Mouse (Mus musculus) lung, embryonic 16.5 days (tissue): ENCODE measurements around the gene Stard3. TPM values are rescaled to one million over a fixed set of nuclear protein-coding genes. Genes with fewer than 3 reads are reported as not detected.
A peak's percentile ranks its signal among the peaks of the same experiment; 100 is the strongest.

Source experiments
- ATAC-seq: fragments of 200-750 bp; cut with Nextera tagmentation; 2 replicates; pipeline ENCODE4 v1.8.0; 2017; ENCODE audit warnings: low read depth, mild to moderate bottlenecking, moderate library complexity
- H3K27ac ChIP-seq: fragments of 300-500 bp; sonication (generic); 2 replicates; pipeline ENCODE4 v1.5.1; 2014; ENCODE audit warnings: mild to moderate bottlenecking, control low read depth, low read length
- H3K27me3 ChIP-seq: fragments of 300-500 bp; sonication (generic); 2 replicates; pipeline ENCODE4 v1.6.1; 2014; ENCODE audit warnings: low read depth, low read length, mixed read lengths; ENCODE audit not compliant: control insufficient read depth, insufficient read depth
- H3K36me3 ChIP-seq: fragments of 300-500 bp; sonication (generic); 2 replicates; pipeline ENCODE4 v1.6.1; 2014; ENCODE audit warnings: low read length; ENCODE audit not compliant: control insufficient read depth, insufficient read depth
- H3K4me1 ChIP-seq: fragments of 300-500 bp; sonication (generic); replicated peaks from 2 replicates; pipeline ENCODE4 v1.6.1; 2014; ENCODE audit warnings: low read length, mixed read lengths; ENCODE audit not compliant: control insufficient read depth, insufficient read depth
- H3K4me2 ChIP-seq: fragments of 300-500 bp; sonication (generic); 2 replicates; pipeline ENCODE4 v1.6.1; 2014; ENCODE audit warnings: low read depth, low read length, control low read depth
- H3K4me3 ChIP-seq: fragments of 300-500 bp; sonication (generic); 2 replicates; pipeline ENCODE4 v1.5.1; 2014; ENCODE audit warnings: mild to moderate bottlenecking, low read length, control low read depth
- H3K9ac ChIP-seq: fragments of 300-500 bp; sonication (generic); 2 replicates; pipeline ENCODE4 v1.6.1; 2014; ENCODE audit warnings: low read length, control low read depth
- H3K9me3 ChIP-seq: fragments of 300-500 bp; sonication (generic); 2 replicates; pipeline ENCODE4 v1.6.1; 2016; ENCODE audit warnings: low read length; ENCODE audit not compliant: control insufficient read depth
- WGBS: fragments of 180-500 bp; shearing (Covaris S2); extraction: QIAGEN DNeasy Blood & Tissue Kit; methylation state at CpG from one replicate; pipeline ENCODE4 v1.1.7; 2014; 5-methylcytosine and 5-hydroxymethylcytosine counted together
- polyA plus RNA-seq: library from polyadenylated mRNA; unstranded; fragments of >200 nt; fragmentation: Nextera tagmentation; extraction: Ambion mirVana; gene quantifications from 2 replicates; pipeline ENCODE4 v1.2.1, GENCODE M21; 2015

Stard3 gene
- polyA plus RNA-seq: 55.9 and 61.3 TPM in 2 replicates

GRCm38 (mm10) chr11:98358161-98359083, at the start of gene Stard3:
Gene Stard3 (plus strand): TSS chr11:98358368.
- Histone ChIP-seq H3K4me1 (peaks cover 49% of the 10 kb centered on the region), H3K36me3 (no peaks in the 10 kb centered on the region), H3K27me3 (peaks cover 3% of the 10 kb centered on the region; the same call in 1 of the 2 replicates), H3K27ac (peak within 1 kb of the TSS; percentile 94), H3K4me2 (peak within 1 kb of the TSS; percentile 88), H3K9ac (peak within 1 kb of the TSS; percentile 86), H3K4me3 (peak within 1 kb of the TSS; percentile 79), H3K9me3 (no peaks in the 10 kb centered on the region)
- ATAC-seq: peak; percentile 91
- under 1% methylated on average over 52 of the region's 60 CpGs for WGBS

GRCm38 (mm10) chr11:98313790-98314323, 44.3 kb upstream of the Stard3 start:
- Histone ChIP-seq H3K27ac (no peak overlapping the region), H3K4me3 (no peak overlapping the region), H3K9me3 (no peaks in the 10 kb centered on the region), H3K4me1 (no peaks in the 10 kb centered on the region), H3K9ac (no peak overlapping the region), H3K27me3 (peaks cover 52% of the 10 kb centered on the region), H3K36me3 (no peaks in the 10 kb centered on the region), H3K4me2 (no peak overlapping the region)
- ATAC-seq: no peak
- WGBS: 3% methylated on average over 26 of the region's 26 CpGs

- H3K9ac ChIP-seq: no peak overlapping the region
- ATAC-seq: no peak
- no peaks in the 10 kb centered on the region for H3K4me1 ChIP-seq
- H3K4me2 ChIP-seq: no peak overlapping the region
- WGBS: 7% methylated on average over 7 of the region's 7 CpGs
- H3K27me3 ChIP-seq: peaks cover 85% of the 10 kb centered on the region
- no peaks in the 10 kb centered on the region for H3K9me3 ChIP-seq
- H3K27ac ChIP-seq: no peak overlapping the region
- no peak overlapping the region for H3K4me3 ChIP-seq
- no peaks in the 10 kb centered on the region for H3K36me3 ChIP-seq
These were observed 40.7 kb upstream of the Stard3 start for GRCm38 (mm10) chr11:98317479-98317878.

DNA sequence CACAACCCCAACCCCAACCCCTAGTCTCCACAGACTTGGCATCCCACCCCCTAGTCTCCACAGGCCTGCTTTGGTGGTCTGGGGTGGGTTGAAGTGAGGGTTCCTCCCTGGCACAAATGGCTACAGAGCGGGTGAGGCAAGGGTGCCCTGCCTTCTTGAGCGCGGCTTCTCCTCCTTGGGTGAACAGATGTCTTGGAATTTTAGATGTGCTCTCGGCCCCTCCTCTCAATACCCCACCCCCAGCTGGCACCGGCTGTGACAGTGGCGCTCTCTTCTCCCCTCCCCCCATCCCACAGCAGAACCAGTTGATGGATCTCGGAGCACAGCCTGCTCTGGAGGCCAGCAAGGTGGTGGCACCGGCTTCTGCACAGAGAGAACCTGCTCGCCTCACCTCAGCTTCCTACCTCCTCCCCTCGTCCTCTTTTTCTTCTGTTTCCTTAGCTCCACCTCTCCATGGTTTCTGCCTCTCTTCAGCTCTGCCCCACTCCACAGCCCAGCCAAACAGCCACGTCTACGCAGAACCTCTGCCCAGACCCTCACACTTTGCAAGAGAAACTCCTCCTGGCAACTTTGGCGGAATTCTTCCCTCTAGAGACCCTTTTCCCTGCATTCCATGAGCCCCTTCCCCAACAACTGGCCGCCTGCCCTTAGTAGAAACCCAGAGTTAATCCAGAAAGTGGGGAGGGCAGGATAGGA, 39.6 kb upstream of the Stard3 start:
- no peak overlapping the region for H3K4me2 ChIP-seq
- no peaks in the 10 kb centered on the region for H3K4me1 ChIP-seq
- H3K27me3 ChIP-seq: peaks cover 94% of the 10 kb centered on the region
- no peak for ATAC-seq
- no peaks in the 10 kb centered on the region for H3K36me3 ChIP-seq
- no peak overlapping the region for H3K4me3 ChIP-seq
- no peak overlapping the region for H3K27ac ChIP-seq
- WGBS: 4% methylated on average over 13 of the region's 14 CpGs
- H3K9ac ChIP-seq: no peak overlapping the region
- no peaks in the 10 kb centered on the region for H3K9me3 ChIP-seq

DNA sequence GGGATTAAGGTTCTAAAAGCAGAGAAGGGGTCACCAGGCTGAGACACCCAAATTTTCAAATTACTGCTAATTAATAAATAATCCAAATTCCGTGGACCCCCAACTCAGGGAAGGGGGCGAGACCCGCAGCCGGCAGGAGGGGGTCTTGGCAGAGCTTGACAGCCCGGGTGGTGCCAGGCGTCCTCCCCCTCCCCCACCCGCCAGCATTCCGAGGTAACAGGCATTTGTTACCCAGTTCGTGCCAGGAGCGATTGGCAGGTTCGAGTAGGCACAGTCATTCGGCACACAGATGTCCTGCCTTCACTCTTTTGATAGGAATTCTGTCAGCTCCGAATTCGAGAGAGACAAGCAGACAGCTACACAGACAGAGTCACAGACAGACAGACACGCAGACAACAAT, 39.0 kb upstream of the Stard3 start:
- Histone ChIP-seq H3K27me3 (peaks cover 96% of the 10 kb centered on the region), H3K4me3 (no peak overlapping the region), H3K36me3 (no peaks in the 10 kb centered on the region), H3K4me1 (no peaks in the 10 kb centered on the region), H3K9ac (no peak overlapping the region), H3K4me2 (no peak overlapping the region), H3K9me3 (no peaks in the 10 kb centered on the region), H3K27ac (no peak overlapping the region)
- 5% methylated on average over 15 of the region's 15 CpGs for WGBS
- no peak for ATAC-seq

DNA sequence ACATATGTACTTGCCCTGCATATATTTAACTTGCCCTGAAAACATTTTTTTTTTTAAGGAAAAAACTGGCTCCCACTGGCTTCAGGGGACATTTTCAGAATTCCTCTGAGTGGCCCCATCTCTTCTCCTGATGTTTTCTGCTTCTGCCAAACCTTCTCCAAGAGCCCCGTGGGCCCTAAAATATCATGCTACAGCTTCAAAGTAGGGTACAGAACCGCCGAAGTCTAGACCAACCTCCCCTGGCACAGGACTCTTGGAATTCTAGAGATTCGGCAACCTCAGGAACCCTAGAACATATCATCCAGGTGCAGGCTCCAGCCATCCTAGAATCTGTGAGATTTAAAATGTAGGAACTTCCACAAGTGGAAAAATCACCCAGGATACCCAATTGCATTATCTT, 38.6 kb upstream of the Stard3 start:
- WGBS: 28% methylated on average over 4 of the region's 4 CpGs

GRCm38 (mm10) chr11:98319944-98320343, 38.2 kb upstream of the Stard3 start:
- Histone ChIP-seq H3K9ac (no peak overlapping the region), H3K27ac (no peak overlapping the region), H3K27me3 (peaks cover 100% of the 10 kb centered on the region), H3K4me3 (no peak overlapping the region), H3K4me2 (no peak overlapping the region), H3K4me1 (no peaks in the 10 kb centered on the region), H3K9me3 (no peaks in the 10 kb centered on the region), H3K36me3 (no peaks in the 10 kb centered on the region)
- no peak for ATAC-seq
- WGBS: 15% methylated on average over 2 of the region's 2 CpGs

More for the DNA sequence above, 38.6 kb upstream of the Stard3 start:
- Histone ChIP-seq H3K36me3 (no peaks in the 10 kb centered on the region), H3K4me2 (no peak overlapping the region), H3K9me3 (no peaks in the 10 kb centered on the region), H3K27ac (no peak overlapping the region), H3K27me3 (peaks cover 97% of the 10 kb centered on the region), H3K9ac (no peak overlapping the region), H3K4me1 (no peaks in the 10 kb centered on the region), H3K4me3 (no peak overlapping the region)
- ATAC-seq: no peak

DNA sequence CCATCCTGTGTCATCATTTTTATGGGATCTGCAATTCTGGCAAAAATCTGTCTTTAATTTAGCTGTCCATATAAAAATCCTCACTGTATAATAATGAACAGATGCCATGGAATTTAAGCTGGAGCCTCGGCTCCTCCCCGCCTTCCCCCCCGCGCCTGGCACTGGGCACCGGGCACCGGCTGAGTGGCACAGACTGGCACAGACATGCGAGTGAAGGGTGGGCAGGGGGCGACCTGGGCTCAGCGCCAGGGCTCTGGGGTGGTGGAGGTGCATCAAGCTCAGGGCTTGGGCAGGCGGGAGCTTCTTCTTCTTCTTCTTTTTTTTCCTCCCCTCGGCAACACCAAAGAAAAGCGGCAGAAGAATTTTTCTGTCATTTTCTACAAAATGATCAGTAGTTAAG, 37.8 kb upstream of the Stard3 start:
- no peak for ATAC-seq
- Histone ChIP-seq H3K4me1 (no peaks in the 10 kb centered on the region), H3K9me3 (no peaks in the 10 kb centered on the region), H3K27ac (no peak overlapping the region), H3K27me3 (peaks cover 100% of the 10 kb centered on the region), H3K4me3 (no peak overlapping the region), H3K9ac (no peak overlapping the region), H3K36me3 (no peaks in the 10 kb centered on the region), H3K4me2 (no peak overlapping the region)
- 11% methylated on average over 12 of the region's 12 CpGs for WGBS
